ENCODE assay signal across 11 mouse cellular contexts in genomic region chr17:79018422-79018821, GRCm38 (mm10). TPM values are rescaled to one million over a fixed set of nuclear protein-coding genes. Genes with fewer than 3 reads are reported as not detected.
A peak's percentile ranks its signal among the peaks of the same experiment; 100 is the strongest.
DNase-seq lines count a peak whose midpoint lies in the region; ATAC-seq lines count a peak whose summit lies in the region.
"Had no signal": no experiment of that assay in that cellular context is flagged by ENCODE, and none has a peak within 500 bp of the region (broad histone marks: within the 10 kb centered on the region; RNA-seq: fewer than 3 reads in every experiment).

No protein-coding gene starts in this region.

- no peak for ATAC-seq in lung, embryonic 15.5 days (ENCODE audit: borderline replicate concordance, extremely low read depth, low FRiP score, low TSS enrichment)
- ATAC-seq in hindbrain, embryonic 11.5 days (ENCODE audit: low FRiP score): no peak
- ATAC-seq in liver, embryonic 12.5 days: no peak
- no peak for ATAC-seq in stomach, embryonic 14.5 days (ENCODE audit: insufficient number of reproducible peaks, insufficient read depth, low FRiP score, low read depth)
- ATAC-seq: Patski had no signal

- H3K4me1 ChIP-seq in lung, embryonic 15.5 days: peaks cover 26% of the 10 kb centered on the region
- H3K4me1 ChIP-seq in hindbrain, embryonic 11.5 days (replicated peaks; ENCODE audit: control insufficient read depth, insufficient read depth, low read length): no peaks in the 10 kb centered on the region
- peaks cover 59% of the 10 kb centered on the region for H3K4me1 ChIP-seq in liver, embryonic 12.5 days
- peaks cover 17% of the 10 kb centered on the region for H3K4me1 ChIP-seq in stomach, embryonic 14.5 days (ENCODE audit: control insufficient read depth, insufficient read depth, low read length)

- 30% methylated on average over 9 of the region's 9 CpGs for WGBS in lung, embryonic 15.5 days
- 78% methylated on average over 9 of the region's 9 CpGs for WGBS in hindbrain, embryonic 11.5 days
- WGBS in liver, embryonic 12.5 days (ENCODE audit: insufficient replicate concordance): 63% methylated on average over 9 of the region's 9 CpGs
- WGBS in stomach, embryonic 14.5 days: 30% methylated on average over 9 of the region's 9 CpGs

- no peaks in the 10 kb centered on the region for H3K36me3 ChIP-seq in lung, embryonic 15.5 days
- H3K36me3 ChIP-seq in hindbrain, embryonic 11.5 days (ENCODE audit: control insufficient read depth, insufficient read depth, low read length): no peaks in the 10 kb centered on the region
- no peaks in the 10 kb centered on the region for H3K36me3 ChIP-seq in liver, embryonic 12.5 days
- H3K36me3 ChIP-seq in stomach, embryonic 14.5 days (ENCODE audit: control insufficient read depth, insufficient read depth, low read length): no peaks in the 10 kb centered on the region

- H3K9me3 ChIP-seq in lung, embryonic 15.5 days: no peaks in the 10 kb centered on the region
- no peaks in the 10 kb centered on the region for H3K9me3 ChIP-seq in hindbrain, embryonic 11.5 days (ENCODE audit: control insufficient read depth, low read length)
- H3K9me3 ChIP-seq in liver, embryonic 12.5 days (replicated peaks): no peaks in the 10 kb centered on the region
- no peaks in the 10 kb centered on the region for H3K9me3 ChIP-seq in stomach, embryonic 14.5 days (ENCODE audit: control insufficient read depth, low read depth, low read length)

- peak overlapping the region; percentile 26 for H3K4me3 ChIP-seq in lung, embryonic 15.5 days
- H3K4me3 ChIP-seq in hindbrain, embryonic 11.5 days (ENCODE audit: low read depth, low read length): no peak overlapping the region
- no peak overlapping the region for H3K4me3 ChIP-seq in liver, embryonic 12.5 days
- H3K4me3 ChIP-seq in stomach, embryonic 14.5 days (ENCODE audit: low read depth, low read length): peak overlapping the region; percentile 72
- H3K4me3 ChIP-seq: erythroblast, embryonic 14.5 days had no signal

- H3K4me2 ChIP-seq in lung, embryonic 15.5 days: peak overlapping the region; percentile 91
- H3K4me2 ChIP-seq in hindbrain, embryonic 11.5 days (replicated peaks; ENCODE audit: low read depth, low read length): 0 out of 2 replicates have a peak overlapping the region, but pooled peaks have one; percentile 3
- peak overlapping the region; percentile 24 for H3K4me2 ChIP-seq in liver, embryonic 12.5 days
- H3K4me2 ChIP-seq in stomach, embryonic 14.5 days (replicated peaks; ENCODE audit: low read depth, low read length): peak overlapping the region; percentile 72

- peaks cover 5% of the 10 kb centered on the region; the same call in 1 of the 2 replicates for H3K27me3 ChIP-seq in lung, embryonic 15.5 days
- no peaks in the 10 kb centered on the region; the same call in 1 of the 2 replicates for H3K27me3 ChIP-seq in hindbrain, embryonic 11.5 days (ENCODE audit: control insufficient read depth, insufficient read depth, low read length)
- H3K27me3 ChIP-seq in liver, embryonic 12.5 days (replicated peaks): peaks cover 13% of the 10 kb centered on the region
- no peaks in the 10 kb centered on the region for H3K27me3 ChIP-seq in stomach, embryonic 14.5 days (ENCODE audit: control insufficient read depth, insufficient read depth, low read length)
- H3K27me3 ChIP-seq: Patski had no signal

- H3K9ac ChIP-seq in lung, embryonic 15.5 days: peak overlapping the region; percentile 22; the same call in 1 of the 2 replicates
- H3K9ac ChIP-seq in hindbrain, embryonic 11.5 days (ENCODE audit: low read depth, low read length): no peak overlapping the region
- no peak overlapping the region for H3K9ac ChIP-seq in liver, embryonic 12.5 days
- no peak overlapping the region for H3K9ac ChIP-seq in stomach, embryonic 14.5 days (replicated peaks; ENCODE audit: low read depth, low read length)

- DNase-seq in lung, adult 18-20 months: no peak
- DNase-seq in hindbrain, embryonic 11.5 days (ENCODE audit: low spot score): no peak
- no peak for DNase-seq in thymus, adult 18-20 months
- no peak for DNase-seq in MN1 (ENCODE audit: low spot score)
- DNase-seq in thymus, postnatal 25 days: no peak
- DNase-seq: thymus, adult 2 months had no signal

- H3K27ac ChIP-seq in lung, embryonic 15.5 days: no peak overlapping the region
- H3K27ac ChIP-seq in hindbrain, embryonic 11.5 days (ENCODE audit: low read depth, low read length): no peak overlapping the region
- no peak overlapping the region for H3K27ac ChIP-seq in liver, embryonic 12.5 days
- no peak overlapping the region for H3K27ac ChIP-seq in stomach, embryonic 14.5 days (ENCODE audit: low read length)

RNA-seq across cellular contexts. Expression of gene Prkd3, which starts 2.2 kb away (rescaled TPM):
- polyA plus RNA-seq in lung, embryonic 15.5 days (2015; fragmentation: Nextera tagmentation; extraction: Ambion mirVana): 42.6 and 43.7 TPM in 2 replicates
- polyA plus RNA-seq in hindbrain, embryonic 11.5 days (2014; fragmentation: Nextera tagmentation; extraction: Ambion mirVana): 40.9 and 44.0 TPM in 2 replicates
- 12.9 and 13.3 TPM in 2 replicates for polyA plus RNA-seq in liver, embryonic 12.5 days (2016; fragmentation: Nextera tagmentation; extraction: Ambion mirVana)
- 47.5 and 49.9 TPM in 2 replicates for polyA plus RNA-seq in stomach, embryonic 14.5 days (2014; fragmentation: Nextera tagmentation; extraction: Ambion mirVana)

RNA-seq across cellular contexts. Expression of gene Qpct, which starts 33.3 kb away (rescaled TPM):
- polyA plus RNA-seq in lung, embryonic 15.5 days (2015; fragmentation: Nextera tagmentation; extraction: Ambion mirVana): 15.5 and 18.2 TPM in 2 replicates
- 8.2 and 10.6 TPM in 2 replicates for polyA plus RNA-seq in hindbrain, embryonic 11.5 days (2014; fragmentation: Nextera tagmentation; extraction: Ambion mirVana)
- polyA plus RNA-seq in liver, embryonic 12.5 days (2016; fragmentation: Nextera tagmentation; extraction: Ambion mirVana): 10.0 and 11.7 TPM in 2 replicates
- polyA plus RNA-seq in stomach, embryonic 14.5 days (2014; fragmentation: Nextera tagmentation; extraction: Ambion mirVana): 12.3 and 12.9 TPM in 2 replicates
- polyA plus RNA-seq: erythroblast, embryonic 14.5 days had no signal

Comparison
In these comparisons a context has a peak if more than half of its experiments do, and no peak if none do; other contexts are left out.
1. H3K4me2 ChIP-seq: peak in every context shown above with its lines; median percentile 91 in lung, embryonic 15.5 days; 72 in stomach, embryonic 14.5 days; 24 in liver, embryonic 12.5 days; 3 in hindbrain, embryonic 11.5 days.
2. H3K4me3 ChIP-seq: peak in lung, embryonic 15.5 days (single experiment) and stomach, embryonic 14.5 days (single experiment); none in hindbrain, embryonic 11.5 days (single experiment) and liver, embryonic 12.5 days (single experiment).